Mouse (Mus musculus) brain, embryonic 14.5 days (tissue): Measurements from ENCODE around the gene Zfp827.

ENCODE experiments used
- CTCF ChIP-seq: fragments of 200-500 bp; IDR thresholded peaks from 2 replicates; pipeline ENCODE4 v1.5.1; 2012; ENCODE audit warnings: inconsistent platforms, mild to moderate bottlenecking, moderate library complexity, borderline replicate concordance; ENCODE audit not compliant: insufficient read depth, insufficient read length; ENCODE audit errors: extremely low read depth
- POLR2A ChIP-seq: fragments of 200-500 bp; IDR thresholded peaks from 2 replicates; pipeline ENCODE4 v1.6.1; 2012; ENCODE audit warnings: mild to moderate bottlenecking, inconsistent platforms, borderline replicate concordance; ENCODE audit not compliant: poor library complexity, insufficient read depth, insufficient read length, severe bottlenecking; ENCODE audit errors: extremely low read depth

GRCm38 (mm10) chr8:79104634-79105033, 76.4 kb downstream of the Zfp827 start:
- TF ChIP-seq POLR2A (no peak), CTCF (no peak)
